Mouse (Mus musculus): Measurements from ENCODE around the gene Ulk4.

GRCm38 (mm10) chr9:121057401-121057800, 219.6 kb downstream of the Ulk4 start:
- TF ChIP-seq MEF2A (IDR thresholded peaks at IDR 0.05; ENCODE audit: extremely low read depth, insufficient replicate concordance, low read depth, low read length, poor library complexity, severe bottlenecking), result no peak
- no peak for TF ChIP-seq NRF1 (IDR thresholded peaks at IDR 0.05; ENCODE audit: insufficient read depth, low read depth, low read length, poor library complexity, severe bottlenecking)
- TF ChIP-seq ETS1 (IDR thresholded peaks at IDR 0.05; ENCODE audit: low read depth, low read length), result no peak
- TF ChIP-seq USF1 (IDR thresholded peaks at IDR 0.05; ENCODE audit: low read depth, low read length), result no peak
- no peak for TF ChIP-seq POLR2A (IDR thresholded peaks at IDR 0.05; ENCODE audit: control insufficient read depth in 1 of 2, insufficient read depth in 1 of 2, low read depth in 1 of 2, low read length in 2 of 2, poor library complexity in 1 of 2)
- no peak for TF ChIP-seq CTCF (IDR thresholded peaks at IDR 0.05 in 2 of 3, conservative IDR thresholded peaks at IDR 0.05 in 1 of 3; ENCODE audit: control insufficient read depth in 1 of 3, insufficient read depth in 1 of 3, low read depth in 2 of 3, low read length in 3 of 3, poor library complexity in 1 of 3, severe bottlenecking in 1 of 3)
- TF ChIP-seq CHD2 (IDR thresholded peaks at IDR 0.05; ENCODE audit: low read length), result no peak
- TF ChIP-seq POLR2AphosphoS2 (IDR thresholded peaks at IDR 0.05; ENCODE audit: low read length), result no peak
- TF ChIP-seq EP300 (IDR thresholded peaks at IDR 0.05; ENCODE audit: low read depth in 1 of 2, low read length in 2 of 2), result no peak
- TF ChIP-seq MAFK (IDR thresholded peaks at IDR 0.05; ENCODE audit: borderline replicate concordance, low read depth, low read length), result no peak
- TF ChIP-seq TAL1 (IDR thresholded peaks at IDR 0.05; ENCODE audit: low read length), result no peak
- no peak for TF ChIP-seq ZC3H11A (IDR thresholded peaks at IDR 0.05; ENCODE audit: low read depth, low read length)
